Mouse (Mus musculus) brain, adult 2 months (tissue): ENCODE measurements around the gene Krt25.

ENCODE experiments used
- DNase-seq: peaks from one replicate; pipeline ENCODE4 v3.0.0; 2011; ENCODE audit warnings: low read depth, low spot score

Gene Krt25

DNA sequence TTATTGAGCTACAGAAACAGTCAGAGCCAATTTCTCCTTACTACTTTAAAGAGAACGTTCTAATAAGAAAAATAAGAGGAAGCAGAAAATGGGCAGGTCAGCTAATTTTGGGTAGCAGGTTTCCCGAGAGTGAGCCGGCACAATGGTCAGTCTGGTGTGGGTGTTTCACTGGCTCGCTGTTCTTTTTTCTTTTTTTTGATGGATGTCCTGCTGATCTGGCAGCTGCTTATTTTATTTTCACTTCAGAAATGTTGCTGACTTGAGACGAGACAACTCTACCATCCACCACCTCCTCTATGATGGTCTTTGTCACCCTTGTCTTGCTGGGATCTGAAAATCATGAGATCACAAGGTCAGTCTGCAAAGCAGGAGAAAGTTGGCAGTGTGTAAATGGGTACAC is 42.8 kb downstream of the Krt25 start:
- DNase-seq = peak; percentile 80

- DNase-seq = no peak
These were observed 46.0 kb downstream of the Krt25 start for GRCm38 (mm10) chr11:99276786-99277185.

- DNase-seq = no peak
These were observed 47.1 kb downstream of the Krt25 start for GRCm38 (mm10) chr11:99275624-99276023.

DNA sequence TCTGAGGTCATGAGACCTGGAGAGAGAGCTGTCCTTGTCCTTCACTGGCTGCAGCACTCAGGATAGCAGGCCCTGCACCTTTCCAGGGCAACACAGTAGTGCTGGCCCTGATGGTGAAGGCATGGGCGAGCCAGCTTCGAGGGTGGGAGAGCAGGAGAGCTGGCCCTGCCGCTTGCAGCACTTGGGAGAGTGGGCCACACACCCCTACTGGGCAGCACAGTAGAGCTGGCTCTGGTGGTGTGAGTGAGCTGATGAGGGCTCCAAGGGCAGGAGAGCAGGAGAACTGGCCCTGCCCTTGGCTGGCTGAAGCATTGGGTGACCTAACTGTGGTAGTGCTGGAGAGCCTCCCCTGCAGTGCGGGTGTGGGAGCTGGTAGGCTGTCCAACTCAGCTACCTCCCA is 50.0 kb downstream of the Krt25 start:
- no peak for DNase-seq

- DNase-seq = peak; percentile 31
These were observed 53.6 kb downstream of the Krt25 start for GRCm38 (mm10) chr11:99269192-99269591.

GRCm38 (mm10) chr11:99265796-99266195 is 57.0 kb downstream of the Krt25 start:
- DNase-seq = peak; percentile 42
